Mouse (Mus musculus) forebrain, embryonic 15.5 days (tissue): ENCODE measurements at regions not wholly inside any gene's neighbourhood (a gene's known extent, or its start where the extent isn't known, plus 50 kb on each side); places are given as distances from the start of the nearest gene placed in this dataset.

Source experiments
- ATAC-seq: fragments of 200-750 bp; cut with Nextera tagmentation; replicated peaks from 2 replicates; pipeline ENCODE4 v1.8.0; 2017; ENCODE audit warnings: mild to moderate bottlenecking, moderate TSS enrichment, moderate library complexity
- H3K27ac ChIP-seq: fragments of 300-500 bp; sonication (generic); replicated peaks from 2 replicates; pipeline ENCODE4 v1.5.1; 2015; ENCODE audit warnings: mild to moderate bottlenecking, inconsistent platforms
- H3K27me3 ChIP-seq: fragments of 300-500 bp; sonication (generic); 2 replicates; pipeline ENCODE4 v1.6.1; 2015; ENCODE audit warnings: inconsistent platforms
- H3K36me3 ChIP-seq: fragments of 300-500 bp; sonication (generic); 2 replicates; pipeline ENCODE4 v1.6.1; 2015; ENCODE audit warnings: mild to moderate bottlenecking, inconsistent platforms
- H3K4me1 ChIP-seq: fragments of 300-500 bp; sonication (generic); 2 replicates; pipeline ENCODE4 v1.6.1; 2015; ENCODE audit warnings: inconsistent platforms
- H3K4me2 ChIP-seq: fragments of 300-500 bp; sonication (generic); replicated peaks from 2 replicates; pipeline ENCODE4 v1.6.1; 2015; ENCODE audit warnings: mild to moderate bottlenecking, inconsistent platforms
- H3K4me3 ChIP-seq: fragments of 300-500 bp; sonication (generic); 2 replicates; pipeline ENCODE4 v1.5.1; 2015; ENCODE audit warnings: mild to moderate bottlenecking, inconsistent platforms
- H3K9ac ChIP-seq: fragments of 300-500 bp; sonication (generic); replicated peaks from 2 replicates; pipeline ENCODE4 v1.6.1; 2015; ENCODE audit warnings: mild to moderate bottlenecking, inconsistent platforms
- H3K9me3 ChIP-seq: fragments of 300-500 bp; sonication (generic); 2 replicates; pipeline ENCODE4 v1.6.1; 2016; ENCODE audit warnings: inconsistent platforms
- WGBS: fragments of 180-500 bp; shearing (Covaris S2); methylation state at CpG from one replicate; pipeline ENCODE4 v1.1.7; 2015; ENCODE audit warnings: mixed read lengths; 5-methylcytosine and 5-hydroxymethylcytosine counted together

DNA sequence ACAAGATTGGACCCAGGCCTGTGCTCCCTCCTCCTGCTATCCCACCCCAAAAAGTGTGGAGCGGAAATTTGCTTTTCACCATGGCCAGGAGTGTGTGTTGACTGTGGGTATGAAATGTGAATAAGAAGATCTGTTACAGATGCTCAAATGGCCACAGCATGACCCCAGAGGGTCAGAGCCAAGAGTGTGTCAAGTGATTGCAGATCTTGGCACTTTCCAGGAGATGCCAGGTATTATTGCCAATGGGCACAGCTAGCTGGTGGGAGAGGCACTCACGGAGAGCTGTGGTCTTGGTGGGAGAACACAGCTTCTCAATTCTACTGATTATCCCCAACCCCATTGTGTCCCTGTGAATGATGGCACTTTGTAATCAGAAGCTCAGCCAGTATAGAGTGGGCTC lies 62.7 kb downstream of the Smim20 start:
- H3K36me3 ChIP-seq: no peaks in the 10 kb centered on the region
- H3K27ac ChIP-seq: no peak overlapping the region
- ATAC-seq: no peak
- H3K9me3 ChIP-seq: no peaks in the 10 kb centered on the region
- no peak overlapping the region for H3K4me2 ChIP-seq
- WGBS: 79% methylated on average over 2 of the region's 2 CpGs
- no peak overlapping the region for H3K9ac ChIP-seq
- no peaks in the 10 kb centered on the region for H3K27me3 ChIP-seq
- peaks cover 20% of the 10 kb centered on the region for H3K4me1 ChIP-seq
- no peak overlapping the region for H3K4me3 ChIP-seq

DNA sequence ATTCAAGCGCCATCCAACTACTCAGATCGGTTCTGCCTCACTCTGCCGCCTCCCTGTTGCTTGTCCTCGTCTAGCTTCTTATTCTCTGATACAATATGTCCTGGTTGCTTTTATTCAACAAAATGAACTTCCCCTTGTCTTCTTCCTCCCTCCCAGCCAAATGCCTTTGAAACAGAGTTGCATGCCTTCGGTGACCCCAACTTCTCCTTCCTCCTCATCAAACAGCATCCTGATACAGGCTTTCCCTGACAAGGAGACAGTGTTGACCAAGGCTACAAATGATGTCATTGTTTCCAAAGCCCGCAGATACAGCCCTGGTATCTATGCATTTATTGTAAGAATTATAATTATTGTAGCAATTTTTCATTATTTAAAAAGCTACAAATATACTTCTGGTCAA lies 69.8 kb downstream of the Smim20 start:
- no peaks in the 10 kb centered on the region for H3K27me3 ChIP-seq
- 87% methylated on average over 6 of the region's 6 CpGs for WGBS
- H3K4me1 ChIP-seq: no peaks in the 10 kb centered on the region
- no peak overlapping the region for H3K4me3 ChIP-seq
- no peak overlapping the region for H3K9ac ChIP-seq
- ATAC-seq: no peak
- H3K27ac ChIP-seq: no peak overlapping the region
- no peaks in the 10 kb centered on the region for H3K9me3 ChIP-seq
- H3K36me3 ChIP-seq: no peaks in the 10 kb centered on the region
- H3K4me2 ChIP-seq: no peak overlapping the region

DNA sequence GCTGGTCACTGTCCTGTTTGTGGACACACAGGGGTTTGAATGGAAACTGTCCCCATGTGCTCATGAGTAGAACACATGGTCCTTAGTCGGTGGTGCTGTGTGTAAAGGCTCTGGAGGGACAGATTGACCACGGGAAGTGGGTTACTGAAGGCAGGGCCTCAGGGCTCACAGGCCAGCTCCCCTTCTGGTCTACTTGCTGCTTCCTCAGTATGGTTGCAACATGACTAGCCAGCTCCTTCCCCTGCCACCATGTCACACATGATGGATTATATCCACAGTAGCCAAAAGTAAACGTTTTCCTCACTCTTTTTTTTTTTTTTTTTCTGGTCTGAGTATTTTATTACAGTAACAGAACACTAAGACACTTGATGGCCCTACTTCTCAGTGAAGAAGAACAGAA lies 70.9 kb downstream of the Smim20 start:
- Histone ChIP-seq H3K27me3 (no peaks in the 10 kb centered on the region), H3K4me2 (no peak overlapping the region), H3K4me1 (no peaks in the 10 kb centered on the region), H3K9me3 (no peaks in the 10 kb centered on the region), H3K36me3 (no peaks in the 10 kb centered on the region), H3K27ac (no peak overlapping the region), H3K9ac (no peak overlapping the region), H3K4me3 (no peak overlapping the region)
- 61% methylated on average over 3 of the region's 3 CpGs for WGBS
- no peak for ATAC-seq

DNA sequence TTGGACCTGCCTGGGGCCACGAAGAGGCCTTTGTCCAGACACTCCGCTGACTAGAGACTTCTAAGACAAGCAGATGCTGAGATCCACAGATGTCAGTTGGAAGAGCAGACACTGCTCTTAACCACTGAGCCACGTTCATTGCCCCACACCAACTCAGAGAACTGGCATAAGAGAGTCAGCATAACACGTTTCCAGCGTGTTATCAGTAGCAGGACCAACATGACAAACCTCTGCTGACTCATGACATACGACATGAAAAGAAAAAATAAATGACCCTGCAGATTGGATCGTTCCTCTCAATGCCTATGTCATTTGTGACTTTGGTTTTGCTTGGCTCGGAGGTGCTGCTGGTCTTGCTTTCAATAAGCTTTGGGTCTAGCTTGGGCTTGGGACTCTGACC lies 78.3 kb downstream of the Smim20 start:
- Histone ChIP-seq H3K27ac (no peak overlapping the region), H3K4me2 (no peak overlapping the region), H3K36me3 (no peaks in the 10 kb centered on the region), H3K9ac (no peak overlapping the region), H3K4me3 (no peak overlapping the region), H3K27me3 (no peaks in the 10 kb centered on the region), H3K4me1 (no peaks in the 10 kb centered on the region), H3K9me3 (no peaks in the 10 kb centered on the region)
- 93% methylated on average over 8 of the region's 8 CpGs for WGBS
- no peak for ATAC-seq

DNA sequence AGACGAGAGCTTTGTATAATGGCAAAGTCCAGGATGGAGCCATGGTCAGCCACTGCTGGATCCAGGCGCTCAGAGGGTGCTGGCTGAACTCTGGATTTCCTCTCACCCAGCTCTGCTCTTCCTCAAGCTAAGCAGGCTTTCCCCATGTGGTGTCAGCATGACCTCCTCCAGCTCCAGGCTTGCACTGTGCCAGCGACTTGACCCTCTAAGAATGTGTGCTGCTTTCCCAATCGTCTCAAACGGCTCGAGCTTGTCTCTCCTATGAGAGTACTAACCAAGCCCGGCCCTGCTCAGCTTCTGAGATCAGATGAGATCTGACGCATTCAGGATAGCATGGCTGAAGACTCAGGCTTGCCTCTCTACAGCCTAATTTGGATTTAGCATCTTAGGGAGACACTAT lies 79.1 kb downstream of the Smim20 start:
- H3K27ac ChIP-seq: no peak overlapping the region
- H3K36me3 ChIP-seq: no peaks in the 10 kb centered on the region
- no peak overlapping the region for H3K4me3 ChIP-seq
- WGBS: 82% methylated on average over 8 of the region's 8 CpGs
- H3K4me1 ChIP-seq: no peaks in the 10 kb centered on the region
- no peak for ATAC-seq
- no peak overlapping the region for H3K9ac ChIP-seq
- no peaks in the 10 kb centered on the region for H3K27me3 ChIP-seq
- H3K9me3 ChIP-seq: no peaks in the 10 kb centered on the region
- no peak overlapping the region for H3K4me2 ChIP-seq

DNA sequence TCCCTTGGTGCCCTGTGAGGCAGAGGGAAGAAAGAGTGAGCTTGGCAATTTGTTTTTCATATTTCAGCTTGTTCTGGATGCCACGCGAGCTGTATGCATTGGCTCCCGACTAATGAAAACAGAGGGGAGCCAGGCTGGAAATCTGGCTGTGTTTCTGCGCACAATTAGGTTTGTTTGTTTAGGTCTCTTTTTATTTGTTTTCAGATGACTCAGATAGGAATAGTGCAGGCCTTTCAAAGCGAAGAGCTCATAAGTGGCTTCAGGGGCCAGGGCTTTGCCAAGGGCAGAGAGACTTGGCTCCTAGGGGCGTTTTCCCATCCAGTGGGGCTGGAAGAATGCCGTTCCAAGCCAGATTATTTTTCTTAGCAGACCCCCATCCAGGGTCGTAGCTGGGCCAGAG lies 79.9 kb downstream of the Smim20 start:
- 54% methylated on average over 8 of the region's 8 CpGs for WGBS
- H3K27ac ChIP-seq: no peak overlapping the region
- ATAC-seq: no peak; the same call in 1 of the 2 replicates
- no peak overlapping the region for H3K4me3 ChIP-seq
- H3K27me3 ChIP-seq: no peaks in the 10 kb centered on the region
- no peaks in the 10 kb centered on the region for H3K4me1 ChIP-seq
- no peaks in the 10 kb centered on the region for H3K9me3 ChIP-seq
- H3K4me2 ChIP-seq: no peak overlapping the region
- no peak overlapping the region for H3K9ac ChIP-seq
- H3K36me3 ChIP-seq: no peaks in the 10 kb centered on the region

DNA sequence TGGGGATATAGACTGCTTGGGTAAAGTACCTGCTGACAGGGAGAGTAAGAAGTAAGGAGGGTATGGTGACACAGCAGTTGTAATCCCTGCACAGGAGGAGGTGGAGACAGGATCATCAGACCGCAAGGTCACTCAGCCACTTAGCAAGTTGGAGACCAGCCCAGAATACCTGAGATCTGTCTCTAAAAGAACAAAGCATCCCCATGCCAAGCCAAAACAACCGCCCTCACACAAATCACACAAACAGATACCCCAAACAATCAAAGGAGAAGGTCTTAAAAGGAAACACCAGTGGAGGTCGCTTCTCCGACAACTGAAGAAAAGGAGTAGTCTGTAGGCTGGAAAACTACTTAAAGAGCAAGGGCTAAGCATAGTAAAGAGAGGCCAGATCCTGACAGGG lies 86.0 kb downstream of the Smim20 start:
- Histone ChIP-seq H3K9ac (no peak overlapping the region), H3K9me3 (no peaks in the 10 kb centered on the region), H3K36me3 (no peaks in the 10 kb centered on the region), H3K4me3 (no peak overlapping the region), H3K4me2 (no peak overlapping the region), H3K4me1 (0 out of 2 replicates have a peak, but pooled peaks cover 3% of the 10 kb centered on the region), H3K27ac (no peak overlapping the region), H3K27me3 (no peaks in the 10 kb centered on the region)
- 33% methylated on average over 4 of the region's 4 CpGs for WGBS
- no peak for ATAC-seq

DNA sequence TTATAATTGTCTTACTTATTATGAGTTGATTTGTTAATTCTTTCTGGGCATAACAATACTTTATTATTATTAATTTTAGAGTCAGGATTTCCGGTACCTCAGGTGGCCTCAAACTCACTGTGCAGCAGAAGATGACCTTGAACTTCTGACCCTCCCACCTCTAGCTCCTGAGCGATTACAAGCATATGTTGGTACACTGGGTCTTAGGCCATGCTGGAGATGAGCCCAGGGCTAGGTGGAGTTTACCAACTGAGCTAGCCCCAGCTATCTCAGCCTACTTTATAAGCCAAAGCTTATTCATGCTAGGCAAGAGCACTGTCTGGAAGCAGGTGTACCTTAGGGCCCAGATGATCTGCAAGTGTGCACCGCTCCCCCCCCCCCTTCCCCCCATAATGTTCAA lies 87.4 kb downstream of the Smim20 start:
- Histone ChIP-seq H3K9me3 (no peaks in the 10 kb centered on the region), H3K36me3 (no peaks in the 10 kb centered on the region), H3K4me2 (no peak overlapping the region), H3K4me3 (no peak overlapping the region), H3K27ac (no peak overlapping the region), H3K4me1 (0 out of 2 replicates have a peak, but pooled peaks cover 3% of the 10 kb centered on the region), H3K27me3 (no peaks in the 10 kb centered on the region), H3K9ac (no peak overlapping the region)
- peak; percentile 8; the same call in 1 of the 2 replicates for ATAC-seq
- 91% methylated on average over 3 of the region's 3 CpGs for WGBS

DNA sequence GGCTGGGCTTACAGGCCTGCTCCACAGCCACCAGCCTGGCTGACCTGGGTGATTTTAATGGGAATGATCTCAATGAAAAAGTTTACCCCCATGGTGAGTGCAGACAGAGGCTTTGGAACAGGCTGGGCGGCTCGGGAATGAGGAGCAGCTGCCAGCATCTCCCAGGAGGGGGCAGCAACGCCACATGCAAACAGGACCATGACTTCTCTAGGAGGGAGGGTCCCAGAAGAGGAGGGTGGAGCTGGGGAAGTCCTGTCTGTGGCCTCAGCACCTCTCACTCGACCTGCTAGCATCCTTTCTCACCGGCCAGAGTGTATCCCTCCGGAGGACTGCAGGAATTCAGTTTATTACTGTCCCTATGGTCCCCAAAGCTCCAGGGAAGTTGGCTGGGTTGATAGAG lies 88.2 kb downstream of the Smim20 start:
- Histone ChIP-seq H3K36me3 (no peaks in the 10 kb centered on the region), H3K4me1 (0 out of 2 replicates have a peak, but pooled peaks cover 3% of the 10 kb centered on the region), H3K4me2 (0 out of 2 replicates have a peak overlapping the region, but pooled peaks have one; percentile 19), H3K4me3 (no peak overlapping the region), H3K9ac (no peak overlapping the region), H3K27me3 (no peaks in the 10 kb centered on the region), H3K9me3 (no peaks in the 10 kb centered on the region), H3K27ac (no peak overlapping the region)
- ATAC-seq: peak; percentile 92
- 0% methylated on average over 6 of the region's 6 CpGs for WGBS

DNA sequence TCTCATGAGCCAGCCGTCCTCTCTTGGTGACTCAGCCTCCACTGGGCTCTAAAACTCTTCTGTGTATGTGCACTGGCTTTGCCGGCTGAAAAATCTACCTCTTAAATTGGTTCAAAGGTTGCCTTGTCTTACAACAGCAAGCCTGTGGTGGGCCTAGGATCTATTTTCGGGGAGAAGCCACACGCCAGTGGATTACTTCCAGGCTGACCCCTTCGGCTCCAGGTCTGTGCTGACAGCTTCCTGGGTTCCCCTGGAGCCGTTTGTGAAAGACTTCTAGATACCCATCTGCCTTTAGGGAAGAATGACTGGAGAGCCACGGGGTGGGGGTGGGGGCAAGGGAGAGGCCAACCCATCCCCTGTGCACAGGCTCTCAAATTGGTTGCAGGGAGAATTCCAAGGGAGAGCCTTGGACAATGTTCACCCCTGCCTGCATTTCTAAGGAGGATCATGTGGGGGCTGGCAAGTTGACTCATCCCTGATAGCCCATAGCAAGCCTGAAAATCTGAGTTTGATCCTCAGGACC lies 90.3 kb downstream of the Smim20 start:
- no peak for ATAC-seq
- Histone ChIP-seq H3K4me2 (no peak overlapping the region), H3K27ac (no peak overlapping the region), H3K36me3 (no peaks in the 10 kb centered on the region), H3K27me3 (no peaks in the 10 kb centered on the region), H3K4me1 (0 out of 2 replicates have a peak, but pooled peaks cover 3% of the 10 kb centered on the region), H3K9me3 (no peaks in the 10 kb centered on the region), H3K9ac (no peak overlapping the region), H3K4me3 (no peak overlapping the region)
- WGBS: 79% methylated on average over 7 of the region's 7 CpGs

DNA sequence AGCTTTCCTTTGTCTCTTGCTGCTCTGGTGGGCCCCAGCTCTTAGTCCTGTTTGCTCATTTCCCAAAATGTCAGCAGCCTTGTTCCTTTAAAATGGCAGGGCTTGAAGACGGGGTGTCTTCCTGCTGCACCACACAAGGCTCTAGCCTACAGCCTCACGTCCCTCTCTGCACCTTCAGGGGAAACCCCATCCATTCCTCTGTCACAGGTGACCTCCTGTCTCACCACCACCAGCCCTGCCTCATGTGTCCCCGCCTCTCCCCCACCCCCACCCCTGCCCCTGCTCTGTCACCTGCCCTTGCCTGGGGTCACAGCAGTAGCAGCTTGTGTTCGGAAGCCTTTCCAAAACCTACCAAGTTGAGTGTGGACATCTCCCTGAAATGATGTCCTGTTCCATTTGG lies 91.3 kb downstream of the Smim20 start:
- H3K9ac ChIP-seq: no peak overlapping the region
- H3K4me3 ChIP-seq: no peak overlapping the region
- no peak overlapping the region for H3K4me2 ChIP-seq
- H3K27me3 ChIP-seq: no peaks in the 10 kb centered on the region
- no peaks in the 10 kb centered on the region for H3K9me3 ChIP-seq
- H3K4me1 ChIP-seq: 0 out of 2 replicates have a peak, but pooled peaks cover 3% of the 10 kb centered on the region
- ATAC-seq: no peak
- no peaks in the 10 kb centered on the region for H3K36me3 ChIP-seq
- 64% methylated on average over 4 of the region's 4 CpGs for WGBS
- no peak overlapping the region for H3K27ac ChIP-seq

DNA sequence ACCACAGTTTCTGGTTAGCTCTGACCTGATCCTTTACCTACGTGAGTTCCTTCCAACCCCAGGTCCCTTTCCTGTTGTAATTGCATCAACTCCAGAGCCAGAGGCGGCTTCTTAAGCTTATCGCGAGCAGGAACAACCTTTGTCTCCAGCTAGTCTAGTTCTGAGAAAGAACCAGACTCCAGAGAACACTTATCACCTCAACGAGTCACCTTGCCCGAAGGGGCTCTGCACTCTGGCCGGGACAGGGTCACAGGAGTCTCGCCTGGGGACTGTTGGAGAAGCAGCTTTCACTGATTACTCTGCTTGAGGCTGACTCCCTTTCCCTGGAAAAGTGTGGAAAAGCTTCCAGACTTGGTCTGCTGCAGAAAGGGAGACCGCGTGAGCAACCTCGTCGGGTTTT lies 93.0 kb downstream of the Smim20 start:
- Histone ChIP-seq H3K4me3 (no peak overlapping the region), H3K27ac (no peak overlapping the region), H3K4me1 (0 out of 2 replicates have a peak, but pooled peaks cover 5% of the 10 kb centered on the region), H3K9me3 (no peaks in the 10 kb centered on the region), H3K9ac (no peak overlapping the region), H3K4me2 (no peak overlapping the region), H3K36me3 (no peaks in the 10 kb centered on the region), H3K27me3 (no peaks in the 10 kb centered on the region)
- WGBS: 91% methylated on average over 12 of the region's 12 CpGs
- no peak for ATAC-seq

DNA sequence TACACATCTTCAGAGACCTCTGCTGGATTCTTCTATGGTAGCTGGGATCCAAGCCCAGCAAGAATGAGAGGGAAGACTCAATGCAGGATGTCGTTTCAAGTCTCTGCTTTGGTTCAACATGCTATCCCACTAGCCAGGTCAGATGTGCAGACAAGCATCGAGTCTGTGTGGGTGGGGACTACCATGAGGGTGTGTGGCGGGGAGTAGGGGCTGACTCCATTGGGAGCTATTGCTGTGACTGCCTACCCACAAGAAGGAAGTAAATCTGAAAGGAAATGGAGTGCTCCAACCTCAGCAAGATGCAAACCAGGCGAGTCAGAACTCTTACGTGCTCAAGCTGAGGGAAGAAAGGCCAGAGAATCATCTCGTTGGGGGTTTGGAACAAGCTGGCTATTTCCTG lies 94.4 kb downstream of the Smim20 start:
- no peak overlapping the region for H3K4me2 ChIP-seq

More for the DNA sequence above, 94.4 kb downstream of the Smim20 start:
- no peaks in the 10 kb centered on the region for H3K9me3 ChIP-seq
- 0 out of 2 replicates have a peak, but pooled peaks cover 3% of the 10 kb centered on the region for H3K4me1 ChIP-seq
- no peak for ATAC-seq
- no peaks in the 10 kb centered on the region for H3K27me3 ChIP-seq
- no peaks in the 10 kb centered on the region for H3K36me3 ChIP-seq
- H3K4me3 ChIP-seq: no peak overlapping the region
- no peak overlapping the region for H3K27ac ChIP-seq
- WGBS: 86% methylated on average over 6 of the region's 6 CpGs
- H3K9ac ChIP-seq: no peak overlapping the region
